Mouse (Mus musculus) heart, postnatal 10 days (tissue): ENCODE data around the gene Rasl11a. TPM values are rescaled to one million over a fixed set of nuclear protein-coding genes. Genes with fewer than 3 reads are reported as not detected.
"Not testable (repeated sequence)": the region's sequence is repeated elsewhere in the genome, so short reads cannot be mapped to it uniquely, and the experiment has no call there.

Experiments
- DNase-seq, 2 experiments: peaks; one replicate each; pipeline ENCODE4 v3.0.0; 2021
- intact Hi-C: fragments of 180-260 bp; cut with DNase I; formaldehyde crosslinking; loops from one replicate; pipeline ENCODE4 v1.15.1; 2025
- total RNA-seq, 2 experiments: library from RNA; stranded (reverse); gene quantifications; 2 replicates each; pipeline ENCODE4 v1.2.3; 2021

The Rasl11a gene
- total RNA-seq, 2 experiments from 2014 or later: 5.9 to 7.5 TPM

DNA sequence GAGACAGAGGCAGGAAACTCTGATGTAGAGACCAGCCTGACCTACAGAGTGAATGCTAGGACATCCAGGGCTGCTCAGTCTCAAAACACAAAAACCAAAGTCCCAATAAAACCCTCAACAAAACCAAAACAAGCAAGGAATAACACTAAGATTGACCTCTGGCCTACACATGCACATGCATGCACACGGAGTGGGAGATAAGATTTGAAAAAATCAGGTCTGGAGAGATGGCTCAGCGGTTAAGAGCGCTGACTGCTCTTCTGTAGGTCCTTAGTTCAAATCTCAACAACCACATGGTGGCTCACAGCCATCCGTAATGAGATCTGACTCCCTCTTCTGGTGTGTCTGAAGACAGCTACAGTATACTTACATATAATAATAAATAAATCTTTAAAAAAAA, 4.4 kb upstream of the Rasl11a start:
- intact Hi-C loops: loop anchor here (5.0 kb wide), 1 partner anchor 133 kb away; no protein-coding TSS in a partner anchor
- no peak for DNase-seq

DNA sequence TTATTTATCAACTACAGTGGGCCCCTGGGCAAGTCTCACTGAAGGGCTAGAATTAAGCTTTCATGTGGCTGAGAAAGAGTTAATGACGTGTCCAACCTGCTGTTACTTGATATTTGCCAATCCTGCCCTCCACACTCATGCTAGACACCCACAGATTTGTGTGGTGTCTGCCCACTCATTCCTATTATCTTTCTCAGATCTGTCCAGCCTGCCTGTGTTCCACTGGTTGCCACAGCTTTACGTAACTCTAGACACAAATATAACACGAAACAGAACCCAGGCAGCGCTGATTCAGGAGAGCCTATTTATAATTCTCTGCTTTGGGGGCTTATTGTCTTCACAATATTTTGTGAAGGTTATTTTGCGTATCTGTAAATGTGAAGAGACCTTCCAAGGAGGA, 3.6 kb upstream of the Rasl11a start:
- no peak for DNase-seq
- intact Hi-C loops: loop anchor here (5.0 kb wide), 1 partner anchor 134 kb away; no protein-coding TSS in a partner anchor

DNA sequence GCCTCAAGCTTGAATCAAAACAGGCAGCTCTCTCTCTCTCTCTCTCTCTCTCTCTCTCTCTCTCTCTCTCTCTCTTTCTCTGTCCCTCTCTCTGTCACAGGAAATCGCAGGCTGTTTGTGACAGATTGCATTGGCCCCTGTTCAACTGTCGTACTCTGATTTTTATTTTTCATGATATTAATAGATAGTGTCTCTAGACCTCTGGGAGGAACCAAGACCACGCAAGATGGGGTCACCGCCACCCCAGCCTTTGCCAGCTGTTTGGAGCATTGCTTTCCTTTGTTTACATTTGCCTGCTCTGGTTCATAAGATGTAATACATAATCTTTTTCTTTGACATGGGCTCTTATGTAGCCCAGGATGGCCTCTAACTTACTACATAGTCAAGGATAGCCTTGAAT, 2.9 kb upstream of the Rasl11a start:
- intact Hi-C loops: loop anchor here (5.0 kb wide), 1 partner anchor 135 kb away; no protein-coding TSS in a partner anchor
- DNase-seq: no peak

DNA sequence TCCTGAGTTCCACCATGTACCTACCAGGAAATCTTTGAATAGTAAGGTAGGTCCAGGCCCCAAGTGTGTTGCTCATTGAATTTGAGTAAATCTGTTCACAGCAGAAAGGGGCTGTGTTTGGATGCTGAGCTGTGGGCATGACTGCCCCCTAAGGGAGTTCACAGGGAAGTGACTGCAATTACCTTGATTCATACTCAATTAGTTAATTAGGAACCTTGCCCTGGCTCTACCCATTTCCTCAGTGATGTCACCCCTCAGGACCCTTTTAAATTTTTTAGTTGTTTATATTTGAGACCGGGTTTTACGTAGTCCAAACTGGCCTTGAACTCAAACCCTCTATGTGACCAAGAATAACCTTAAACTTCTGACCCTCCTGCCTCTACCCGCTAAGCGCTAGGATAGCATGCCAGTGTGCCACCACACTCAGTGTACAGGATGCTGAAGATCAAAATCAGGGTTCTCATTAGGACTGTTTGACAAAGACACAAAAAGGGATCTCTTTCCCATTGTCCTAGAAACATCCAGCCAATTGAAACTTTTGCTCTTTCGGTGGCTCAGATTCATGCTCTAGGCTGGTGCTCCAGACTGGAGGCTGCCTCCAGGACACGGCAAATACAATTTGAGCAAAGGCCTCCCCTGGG, 450 bp upstream of the Rasl11a start:
- intact Hi-C loops: loop anchor here (2.0 to 5.0 kb wide), 2 partner anchors 60 to 137 kb away; no protein-coding TSS in a partner anchor
- no peak for DNase-seq

DNA sequence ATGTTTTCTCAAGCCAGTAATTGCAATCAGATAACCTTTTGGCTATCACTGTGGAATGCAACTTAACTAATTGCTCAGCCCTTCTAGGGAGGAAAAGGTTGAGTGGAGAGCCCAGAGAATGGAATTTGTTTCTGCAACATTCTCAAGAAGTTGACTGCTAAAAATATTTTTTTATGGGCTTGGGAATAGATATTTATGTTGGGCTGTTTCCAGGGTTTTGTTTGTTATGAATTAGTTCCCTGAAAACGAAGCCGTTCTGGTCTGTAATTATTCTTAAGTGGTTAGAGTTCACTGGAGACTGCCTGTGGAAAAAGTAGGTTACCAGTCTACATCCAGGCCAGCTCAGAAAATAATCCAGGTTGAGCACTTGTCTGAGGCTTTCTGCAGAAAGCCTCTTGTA, 1.6 kb downstream of the Rasl11a start:
- intact Hi-C loops: no loop called here
- DNase-seq: no peak

DNA sequence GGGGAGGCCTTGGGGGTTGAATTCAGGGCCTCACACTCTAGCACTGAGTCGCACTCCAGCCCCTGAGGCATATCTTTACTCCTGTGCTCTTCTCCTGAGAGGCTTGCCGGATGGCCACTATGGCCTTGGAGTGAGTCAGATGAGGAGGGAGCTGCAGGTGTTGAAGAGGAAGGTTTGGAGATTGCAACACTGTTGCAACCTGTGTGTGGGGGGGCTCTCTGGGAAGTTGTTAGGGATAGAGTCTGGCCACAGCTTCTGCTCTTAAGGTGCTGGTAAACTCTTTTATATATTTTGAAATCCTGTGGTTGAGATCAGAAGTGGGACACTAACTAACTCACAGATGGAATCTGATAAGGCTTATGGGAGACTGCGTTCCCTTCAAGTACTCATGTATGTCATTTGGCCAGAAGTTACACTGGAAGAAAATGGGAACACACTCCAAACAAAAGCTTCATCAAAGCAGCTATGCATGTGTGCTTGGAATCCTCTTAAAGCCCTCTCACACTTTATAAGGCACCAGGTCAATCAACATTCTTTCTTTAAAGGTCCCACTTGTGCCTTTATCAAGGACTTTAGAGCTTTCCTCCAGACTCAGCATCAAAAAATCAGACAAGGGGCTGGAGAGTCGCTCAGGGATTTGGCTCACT, 4.2 kb downstream of the Rasl11a start:
- intact Hi-C loops: no loop called here

DNA sequence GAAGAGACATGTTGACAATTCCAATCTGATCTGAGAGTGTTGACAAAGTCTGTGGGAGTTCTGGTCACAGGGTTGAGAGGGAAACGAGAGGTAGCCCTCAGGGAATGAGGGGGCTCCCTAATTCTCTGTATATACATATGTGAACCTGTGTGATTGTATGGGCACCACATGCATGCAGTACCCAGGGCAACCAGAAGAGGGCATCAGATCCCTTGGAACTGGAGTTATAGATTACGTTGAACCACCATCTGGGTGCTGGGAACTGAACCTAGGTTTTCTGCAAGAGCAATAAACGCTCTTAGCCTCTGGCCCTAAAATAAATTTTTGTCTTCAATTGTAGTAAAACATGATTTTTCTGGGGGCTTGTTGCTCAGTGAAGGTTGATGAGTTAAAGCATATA, 11.2 kb downstream of the Rasl11a start:
- intact Hi-C loops: no loop called here
- no peak for DNase-seq

More for the DNA sequence above, 4.2 kb downstream of the Rasl11a start:
- no peak for DNase-seq

DNA sequence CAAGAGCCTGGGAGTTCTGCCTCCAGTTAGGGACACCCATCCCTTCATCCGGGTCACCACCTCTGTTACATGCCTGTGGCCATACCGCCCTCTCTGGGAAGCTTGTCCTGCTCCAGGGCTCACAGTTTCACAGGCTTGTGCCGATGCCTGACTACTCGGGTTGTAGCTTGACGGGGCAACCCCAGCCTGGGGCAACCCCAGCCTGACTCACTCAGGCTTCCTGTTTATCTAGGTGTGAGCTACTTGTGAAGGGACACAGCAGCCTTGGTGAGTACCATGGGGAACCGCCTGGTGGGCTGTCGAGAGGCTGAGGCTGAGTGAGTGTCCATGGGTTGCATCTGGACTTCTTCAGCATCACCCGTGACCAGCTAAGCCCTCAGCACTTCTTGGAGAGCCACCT, 12.7 kb downstream of the Rasl11a start:
- intact Hi-C loops: no loop called here
- DNase-seq: no peak

DNA sequence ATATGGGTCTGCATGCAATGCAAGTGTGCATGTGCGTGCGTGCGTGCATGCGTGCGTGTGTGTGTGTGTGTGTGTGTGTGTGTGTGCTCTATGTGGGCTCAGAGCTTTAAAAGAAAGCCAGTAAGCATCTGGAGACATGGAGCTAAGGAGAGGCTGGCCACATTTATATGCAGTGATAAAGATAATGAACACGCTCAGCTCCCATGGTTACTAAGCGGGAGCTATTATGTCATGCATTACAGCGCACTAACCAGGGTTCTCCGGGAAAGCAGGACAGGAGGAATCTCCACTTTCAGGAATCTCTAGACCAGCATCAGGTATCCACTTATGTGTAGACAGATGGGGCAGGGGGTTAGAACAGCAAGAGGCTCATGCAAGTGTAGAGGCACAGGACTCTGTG, 13.9 kb downstream of the Rasl11a start:
- intact Hi-C loops: no loop called here

DNA sequence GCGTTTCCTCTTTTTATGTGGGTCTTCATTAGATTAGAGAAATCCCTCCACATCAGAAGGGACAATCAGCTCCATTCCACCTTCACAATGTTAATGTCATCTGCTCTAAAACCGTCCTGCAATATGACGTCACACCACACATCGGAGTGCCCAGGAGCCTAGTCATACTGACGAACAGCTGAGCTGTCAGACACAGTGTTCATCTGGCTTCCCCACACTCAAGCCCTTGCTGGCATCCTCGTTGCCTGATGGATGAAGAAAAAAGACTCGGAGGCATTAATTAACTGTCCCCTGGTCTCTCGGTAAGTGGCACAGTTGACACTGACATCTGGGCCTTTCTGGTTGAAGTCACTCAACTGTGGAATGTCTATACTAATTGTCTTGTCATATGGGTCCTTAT, 14.4 kb downstream of the Rasl11a start:
- no peak for DNase-seq
- intact Hi-C loops: no loop called here

More for the DNA sequence above, 13.9 kb downstream of the Rasl11a start:
- no peak for DNase-seq

DNA sequence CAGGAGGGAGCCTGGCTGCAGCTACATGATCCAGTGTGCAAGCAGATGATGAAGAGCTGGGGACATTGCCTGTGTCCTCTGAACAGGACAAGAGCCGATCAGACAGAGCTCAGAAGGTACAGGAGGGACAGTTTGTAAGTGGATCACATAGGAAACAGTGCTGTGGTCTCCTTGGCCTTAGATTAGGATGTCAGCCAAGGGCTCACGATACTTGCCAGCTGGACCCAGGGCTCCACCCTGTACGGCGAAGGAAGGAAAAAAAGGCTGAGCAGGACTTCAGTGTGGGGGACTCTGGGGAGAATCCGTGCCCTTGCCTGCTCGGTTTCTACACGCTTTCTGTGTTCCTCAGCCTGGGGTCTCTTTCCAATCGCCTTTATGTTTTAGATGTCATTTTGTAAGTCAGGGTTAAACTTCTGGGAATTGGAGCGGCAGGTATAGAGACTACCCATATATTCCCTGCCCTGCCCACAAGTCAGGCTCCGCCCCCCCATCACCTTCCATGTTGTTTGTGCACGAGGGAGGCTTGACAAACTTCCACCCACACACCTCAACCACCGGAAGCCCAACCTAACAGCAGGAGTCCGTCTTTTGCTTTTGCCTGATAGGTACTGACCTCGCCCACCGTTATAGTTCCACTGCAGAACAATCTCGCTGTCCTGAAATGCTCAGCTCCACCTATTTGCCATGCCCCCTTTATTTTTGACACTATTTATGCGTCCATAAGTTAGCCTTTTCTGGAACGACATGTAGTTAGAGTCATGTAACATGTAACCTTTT, 15.5 kb downstream of the Rasl11a start:
- intact Hi-C loops: no loop called here
- DNase-seq: no peak

DNA sequence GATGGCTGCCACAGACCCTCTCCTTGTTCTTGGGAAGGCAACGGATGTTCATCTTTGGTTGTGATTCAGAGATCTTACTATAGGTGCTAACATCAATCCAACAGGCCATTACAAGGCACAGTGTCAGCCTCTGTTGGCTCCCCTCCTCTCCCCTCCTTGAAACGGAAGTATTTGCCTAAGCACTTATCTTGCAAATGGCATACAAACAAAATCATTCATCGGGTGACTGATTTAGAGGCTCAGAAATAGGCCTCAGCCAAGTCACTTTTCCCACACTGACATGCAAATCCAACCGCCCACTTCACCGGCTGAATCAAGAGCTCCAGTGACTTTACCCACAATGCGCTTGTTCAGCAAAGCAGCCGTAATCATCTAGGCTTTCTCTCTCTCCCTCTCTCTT, 16.7 kb downstream of the Rasl11a start:
- DNase-seq: no peak
- intact Hi-C loops: no loop called here

DNA sequence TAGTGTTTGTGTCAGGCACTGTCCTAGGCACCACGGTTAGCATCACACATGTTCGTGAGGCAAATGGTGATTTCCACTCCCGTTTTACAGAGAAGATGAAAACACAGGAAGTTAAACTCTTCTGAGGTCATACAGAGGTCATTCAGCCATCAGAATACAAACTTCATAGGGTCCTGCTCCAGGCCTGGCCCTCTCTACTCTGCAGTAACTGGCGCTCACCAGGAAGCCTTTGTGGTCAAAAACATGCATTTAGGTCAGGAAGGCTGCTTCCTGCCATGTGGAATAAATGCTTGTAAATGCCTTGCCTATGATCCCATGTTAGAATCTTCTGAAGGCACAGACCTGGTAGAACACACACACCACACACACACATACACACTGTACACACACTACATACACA, 20.6 kb downstream of the Rasl11a start:
- no peak for DNase-seq
- intact Hi-C loops: no loop called here

DNA sequence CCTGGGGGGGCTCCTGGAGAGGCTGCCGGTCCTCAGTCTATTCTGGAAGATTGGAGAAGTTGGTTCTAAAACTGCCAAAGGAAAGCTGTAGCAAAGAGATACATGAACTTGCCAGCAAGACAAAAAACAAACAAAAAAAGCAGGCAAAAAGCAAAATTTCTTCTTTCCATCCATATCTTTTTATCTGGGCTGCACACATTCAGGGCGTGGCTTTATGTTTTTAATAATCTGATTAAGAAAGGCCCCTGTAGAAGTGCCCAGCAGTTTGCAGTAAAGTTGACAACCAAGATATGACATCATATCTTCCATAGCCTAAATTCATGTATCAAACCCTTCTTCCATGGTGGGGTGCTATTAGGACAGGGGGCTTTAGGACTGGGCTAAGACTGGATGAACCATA, 21.4 kb downstream of the Rasl11a start:
- DNase-seq: no peak
- intact Hi-C loops: no loop called here

DNA sequence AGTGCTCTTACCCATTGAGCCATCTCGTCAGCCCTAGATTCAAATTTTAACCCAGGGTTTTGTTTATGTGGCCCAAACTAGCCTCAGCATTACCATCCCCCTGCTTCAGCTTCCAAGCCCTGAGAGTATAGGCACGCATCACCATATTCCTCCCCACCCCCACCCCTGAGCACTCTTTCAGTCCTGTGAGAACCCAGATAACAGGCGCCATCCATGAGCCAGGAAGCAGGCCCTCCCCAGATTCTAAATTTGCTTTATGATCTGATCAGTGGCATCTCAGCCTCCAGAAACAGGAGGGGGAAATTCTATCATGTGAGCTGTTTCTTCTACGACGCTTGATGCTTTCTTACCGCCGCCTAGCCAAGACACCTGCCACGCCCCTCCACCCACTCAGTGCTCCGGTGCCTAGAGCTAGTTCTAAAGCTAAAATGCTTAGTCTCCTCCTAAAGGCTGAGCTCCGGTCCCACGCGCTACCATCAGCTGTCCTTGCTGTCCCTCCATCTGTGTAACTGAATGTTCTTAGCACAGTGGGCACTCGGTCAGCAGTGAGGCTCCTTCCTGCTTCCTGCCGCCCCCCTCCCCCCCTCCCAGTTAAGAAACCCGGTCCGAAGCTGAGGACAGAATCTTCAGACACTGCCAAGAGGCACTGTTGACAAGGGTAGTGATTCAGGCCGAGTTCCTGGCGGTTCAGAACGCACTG, 22.5 kb downstream of the Rasl11a start:
- intact Hi-C loops: no loop called here
- DNase-seq: peak; percentile 60 to 61

DNA sequence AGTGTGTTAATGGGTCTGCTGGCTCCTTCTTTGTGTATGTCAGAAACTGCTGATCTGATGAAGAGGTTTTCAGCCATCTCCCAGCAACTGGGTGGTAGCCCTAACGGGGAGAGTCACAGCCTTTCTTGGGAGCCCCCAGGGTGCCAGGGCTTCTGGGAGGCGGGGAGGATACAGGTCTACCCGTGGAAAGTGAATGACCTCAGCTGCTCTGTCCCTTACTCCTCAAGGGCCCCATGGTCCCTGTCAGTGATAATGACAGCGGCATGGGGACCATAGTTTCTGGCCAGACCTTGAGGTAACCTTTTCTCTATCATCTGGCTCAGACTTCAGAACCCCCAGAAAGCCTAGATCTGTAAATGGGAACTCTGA, 23.1 kb downstream of the Rasl11a start:
- intact Hi-C loops: no loop called here
- no peak for DNase-seq

DNA sequence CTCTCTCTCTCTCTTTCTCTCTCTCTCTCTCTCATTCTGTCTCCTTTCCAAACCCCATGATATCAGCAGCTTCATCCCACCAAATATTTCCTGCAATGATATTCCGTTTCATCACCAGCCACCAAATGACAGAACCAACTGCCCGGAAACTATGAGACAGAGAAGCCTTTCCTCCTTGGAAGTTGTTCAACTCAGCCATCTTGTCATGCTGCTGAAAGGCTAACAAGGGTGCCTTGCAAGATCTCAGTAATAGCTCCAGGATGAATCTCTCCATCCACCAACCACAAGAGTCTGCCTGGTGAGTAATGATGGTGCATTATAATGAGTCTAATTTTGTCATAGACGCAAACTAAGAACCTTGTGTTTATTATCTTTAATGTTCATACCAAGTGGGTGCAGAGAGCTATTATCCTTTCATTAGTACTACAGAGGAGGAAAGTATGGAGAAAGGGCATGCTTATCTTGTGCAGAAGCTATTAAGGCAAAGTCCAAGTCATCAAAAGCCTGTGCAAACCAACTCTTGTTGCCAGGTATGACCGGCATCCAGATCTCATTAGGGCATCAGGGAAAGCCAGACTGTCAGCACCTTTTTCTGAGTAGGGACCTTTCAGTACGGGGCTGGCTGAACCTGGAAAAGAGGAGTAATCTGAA, 28.2 kb downstream of the Rasl11a start:
- intact Hi-C loops: no loop called here
- DNase-seq: no peak

DNA sequence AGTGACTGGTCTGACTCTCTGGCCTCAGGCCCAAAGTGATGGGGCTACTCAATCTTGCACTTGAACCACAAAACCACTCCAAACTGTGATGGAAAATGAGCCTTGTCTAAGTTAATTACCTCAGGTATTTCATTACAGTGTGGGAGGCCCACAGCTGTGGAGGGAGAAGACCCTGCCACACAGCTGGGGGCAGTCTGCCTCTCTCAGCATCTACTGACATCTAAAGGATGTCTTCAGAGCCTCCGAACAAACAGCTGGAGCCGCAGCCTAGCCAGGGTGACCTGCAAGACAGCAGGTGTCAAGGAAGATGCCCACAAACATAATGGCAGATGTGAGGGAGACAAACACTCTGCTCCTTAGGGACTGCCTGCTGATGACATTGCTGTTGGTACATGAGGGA, 31.2 kb downstream of the Rasl11a start:
- intact Hi-C loops: no loop called here
- no peak for DNase-seq

DNA sequence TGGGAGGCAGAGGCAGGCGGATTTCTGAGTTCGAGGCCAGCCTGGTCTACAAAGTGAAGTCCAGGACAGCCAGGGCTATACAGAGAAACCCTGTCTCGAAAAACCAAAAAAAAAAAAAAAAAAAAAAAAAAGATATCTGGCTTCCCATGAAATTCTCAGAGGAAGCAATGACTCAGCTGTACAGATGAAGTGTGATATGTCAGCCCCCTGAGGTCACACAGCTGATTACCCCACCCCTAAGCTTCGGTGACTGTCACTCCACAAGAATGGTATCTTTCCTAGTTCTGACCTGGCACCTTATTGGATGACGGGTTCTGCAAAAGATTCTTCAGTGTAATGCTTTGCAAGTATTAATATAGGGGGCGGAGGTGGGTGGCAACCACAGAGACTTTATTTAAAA, 33.0 kb downstream of the Rasl11a start:
- not testable (repeated sequence) for DNase-seq

DNA sequence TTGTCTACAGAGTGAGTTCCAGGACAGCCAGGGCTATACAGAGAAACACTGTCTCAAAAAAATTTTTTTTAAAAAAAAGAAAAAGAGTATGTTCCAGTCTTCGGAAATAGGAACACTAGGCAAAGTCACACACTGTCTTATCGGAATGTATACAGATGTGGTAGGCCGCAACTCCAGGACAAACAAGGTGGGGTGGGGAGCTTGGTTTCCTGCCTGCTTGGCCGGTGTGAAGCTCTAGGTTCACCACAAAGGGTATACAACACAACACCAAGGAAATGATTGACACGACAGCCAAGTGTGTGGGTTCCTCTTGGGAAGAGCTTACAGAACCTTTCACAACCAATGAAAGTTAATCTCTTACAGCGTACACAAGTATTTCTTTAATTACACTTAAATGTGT, 37.4 kb downstream of the Rasl11a start:
- intact Hi-C loops: no loop called here
- DNase-seq: no peak

More for the DNA sequence above, 33.0 kb downstream of the Rasl11a start:
- intact Hi-C loops: not testable (repeated sequence)

DNA sequence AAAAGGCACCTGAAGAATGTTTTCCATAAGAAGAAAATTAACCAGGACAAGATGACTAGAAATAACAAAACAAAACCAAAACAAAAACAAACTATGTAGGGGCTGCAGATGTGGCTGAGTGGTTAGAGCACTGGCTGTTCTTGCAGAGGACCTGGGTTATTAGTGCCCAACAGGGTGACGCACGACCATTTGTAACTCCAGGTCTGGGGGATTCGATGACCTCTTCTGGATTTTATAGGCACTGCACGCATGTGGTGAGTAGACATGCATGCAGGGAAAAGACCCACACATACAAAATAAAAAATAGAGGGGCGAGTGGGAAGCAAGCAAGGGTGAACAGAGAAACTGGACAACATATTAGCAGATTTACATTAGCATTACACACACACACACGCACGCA, 38.2 kb downstream of the Rasl11a start:
- intact Hi-C loops: no loop called here
- DNase-seq: no peak
